In the genomic region with DNA sequence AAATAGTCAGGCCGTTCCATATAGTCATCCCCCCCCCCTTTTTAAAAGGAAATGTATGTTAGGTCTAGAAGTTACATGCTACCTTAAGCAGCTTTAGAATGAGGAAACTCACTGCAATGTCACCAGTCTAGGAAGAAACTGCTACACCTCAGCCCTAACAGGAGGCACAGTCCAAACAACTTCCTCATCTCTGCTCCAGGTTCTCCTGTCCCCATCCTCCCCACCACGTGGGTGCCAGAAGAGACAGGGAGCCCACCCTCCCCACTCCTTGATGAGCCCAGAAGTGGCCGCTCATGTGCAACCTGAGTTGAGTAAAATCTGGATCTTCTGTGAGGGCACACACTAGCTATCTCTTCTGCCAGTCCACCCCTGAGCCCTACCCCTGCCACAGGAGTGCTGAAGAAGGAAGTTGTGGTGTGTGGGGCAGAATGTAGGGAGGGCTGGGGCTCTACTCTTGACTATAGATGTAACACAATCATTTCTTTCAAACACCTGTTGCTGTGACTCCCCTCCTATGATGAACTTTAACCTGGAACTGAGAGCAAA, we compare ENCODE assay signal across 27 mouse cellular contexts.
DNase-seq lines count a peak whose midpoint lies in the region; ATAC-seq lines count a peak whose summit lies in the region.
"Had no signal": no experiment of that assay in that cellular context is flagged by ENCODE, and none has a peak within 500 bp of the region (broad histone marks: within the 10 kb centered on the region; RNA-seq: fewer than 3 reads in every experiment).

No protein-coding gene starts in this region.

- H3K27ac ChIP-seq in heart, embryonic 12.5 days (ENCODE audit: poor library complexity, severe bottlenecking) = no peak overlapping the region
- H3K27ac ChIP-seq: embryonic facial prominence, embryonic 13.5 days; embryonic facial prominence, embryonic 15.5 days; forebrain, embryonic 10.5 days; forebrain, embryonic 12.5 days had no signal

- no peaks in the 10 kb centered on the region for H3K4me1 ChIP-seq in heart, embryonic 12.5 days (replicated peaks)
- H3K4me1 ChIP-seq: embryonic facial prominence, embryonic 13.5 days; embryonic facial prominence, embryonic 15.5 days; forebrain, embryonic 10.5 days; forebrain, embryonic 12.5 days had no signal

- DNase-seq in heart, adult 11 months = peak; percentile 66
- DNase-seq in MEL-GATA-1-ER (ENCODE audit: extremely low read depth, low read depth) = peak; percentile 8
- DNase-seq in right cerebral cortex, adult 18-20 months = no peak
- DNase-seq in kidney, adult 18-20 months = no peak
- DNase-seq: adrenal gland, adult 8-10 months; adrenal gland, postnatal 14 days; adrenal gland, postnatal 36 days; B cell, adult 2 months; cerebellum, adult 11-12 months; cerebellum, adult 2 months; cerebellum, adult 9-10 months; cerebellum, postnatal 10 days; cerebellum, postnatal 25 days; embryo, embryonic 11 days had no signal

- no peak for ATAC-seq in heart, embryonic 12.5 days (ENCODE audit: insufficient number of reproducible peaks, low FRiP score)
- ATAC-seq in granulocyte monocyte progenitor cell, adult 5-6 weeks (replicated peaks; ENCODE audit: poor library complexity, severe bottlenecking) = peak; percentile 20
- peak; percentile 66 for ATAC-seq in megakaryocyte progenitor cell, adult 5-6 weeks (replicated peaks; ENCODE audit: poor library complexity)
- ATAC-seq in CD4-positive, CD25-positive, alpha-beta regulatory T cell, adult 4 months = no peak
- ATAC-seq: activated CD4-positive, CD25-positive, alpha-beta regulatory T cell, adult 4 months; forebrain, embryonic 14.5 days; forebrain, embryonic 16.5 days; Patski had no signal

- no peaks in the 10 kb centered on the region for H3K36me3 ChIP-seq in heart, embryonic 12.5 days
- H3K36me3 ChIP-seq: embryonic facial prominence, embryonic 13.5 days; embryonic facial prominence, embryonic 15.5 days; forebrain, embryonic 10.5 days; forebrain, embryonic 12.5 days had no signal

- H3K4me3 ChIP-seq in heart, embryonic 12.5 days = no peak overlapping the region
- H3K4me3 ChIP-seq: embryonic facial prominence, embryonic 13.5 days; embryonic facial prominence, embryonic 15.5 days; erythroblast, embryonic 14.5 days; forebrain, embryonic 10.5 days; forebrain, embryonic 12.5 days had no signal

- no peaks in the 10 kb centered on the region for H3K27me3 ChIP-seq in heart, embryonic 12.5 days (replicated peaks)
- H3K27me3 ChIP-seq: embryonic facial prominence, embryonic 15.5 days; forebrain, embryonic 12.5 days had no signal

- H3K9ac ChIP-seq in heart, embryonic 12.5 days = no peak overlapping the region
- H3K9ac ChIP-seq: embryonic facial prominence, embryonic 13.5 days; embryonic facial prominence, embryonic 15.5 days; forebrain, embryonic 12.5 days had no signal

- no peak overlapping the region for H3K4me2 ChIP-seq in heart, embryonic 12.5 days
- H3K4me2 ChIP-seq: embryonic facial prominence, embryonic 13.5 days; embryonic facial prominence, embryonic 15.5 days; forebrain, embryonic 12.5 days had no signal

- no peaks in the 10 kb centered on the region for H3K9me3 ChIP-seq in heart, embryonic 12.5 days (replicated peaks)
- H3K9me3 ChIP-seq: embryonic facial prominence, embryonic 13.5 days; embryonic facial prominence, embryonic 15.5 days; forebrain, embryonic 10.5 days; forebrain, embryonic 12.5 days had no signal

- WGBS in heart, embryonic 12.5 days = 70% methylated on average over 3 of the region's 3 CpGs

Comparison
In these comparisons a context has a peak if more than half of its experiments do, and no peak if none do; other contexts are left out.
1. DNase-seq: peak in heart, adult 11 months (single experiment) and MEL-GATA-1-ER (single experiment); none in right cerebral cortex, adult 18-20 months (single experiment) and kidney, adult 18-20 months (single experiment).
2. ATAC-seq: peak in granulocyte monocyte progenitor cell, adult 5-6 weeks (single experiment) and megakaryocyte progenitor cell, adult 5-6 weeks (single experiment); none in heart, embryonic 12.5 days (single experiment) and CD4-positive, CD25-positive, alpha-beta regulatory T cell, adult 4 months (single experiment).